Mouse (Mus musculus): ENCODE data around the gene Fanci.
A peak's percentile ranks its signal among the peaks of the same experiment; 100 is the strongest.

Gene Fanci

GRCm38 (mm10) chr7:79391883-79392649 lies at the start of gene Fanci:
TSS of gene Fanci (plus strand) at chr7:79391929.
- DNase-seq (ENCODE audit: low spot score): peak; percentile 95

GRCm38 (mm10) chr7:79345902-79346301 lies 45.8 kb upstream of the Fanci start:
- peak; percentile 28 for DNase-seq (ENCODE audit: low spot score)

GRCm38 (mm10) chr7:79346555-79347075 lies 45.1 kb upstream of the Fanci start:
- no peak for DNase-seq (ENCODE audit: low spot score)

- DNase-seq (ENCODE audit: low spot score): no peak
Observed at GRCm38 (mm10) chr7:79347108-79347813, 44.5 kb upstream of the Fanci start.

- no peak for DNase-seq (ENCODE audit: low spot score)
Observed at GRCm38 (mm10) chr7:79348816-79349215, 42.9 kb upstream of the Fanci start.

- peak; percentile 25 for DNase-seq (ENCODE audit: low spot score)
Observed at GRCm38 (mm10) chr7:79349738-79350386, 41.9 kb upstream of the Fanci start.

GRCm38 (mm10) chr7:79358350-79359182 lies 33.2 kb upstream of the Fanci start:
- DNase-seq (ENCODE audit: low spot score): no peak

GRCm38 (mm10) chr7:79359183-79359435 lies 32.6 kb upstream of the Fanci start:
- no peak for DNase-seq (ENCODE audit: low spot score)

GRCm38 (mm10) chr7:79360056-79360455 lies 31.7 kb upstream of the Fanci start:
- DNase-seq (ENCODE audit: low spot score): no peak

GRCm38 (mm10) chr7:79362208-79362607 lies 29.5 kb upstream of the Fanci start:
- no peak for DNase-seq (ENCODE audit: low spot score)

GRCm38 (mm10) chr7:79362830-79363229 lies 28.9 kb upstream of the Fanci start:
- no peak for DNase-seq (ENCODE audit: low spot score)

- DNase-seq (ENCODE audit: low spot score): no peak
Observed at GRCm38 (mm10) chr7:79363370-79364043, 28.2 kb upstream of the Fanci start.

- DNase-seq (ENCODE audit: low spot score): no peak
Observed at GRCm38 (mm10) chr7:79368664-79369063, 23.1 kb upstream of the Fanci start.

- DNase-seq (ENCODE audit: low spot score): no peak
Observed at GRCm38 (mm10) chr7:79369416-79369815, 22.3 kb upstream of the Fanci start.

- DNase-seq (ENCODE audit: low spot score): peak; percentile 59
Observed at GRCm38 (mm10) chr7:79371321-79371879, 20.3 kb upstream of the Fanci start.

GRCm38 (mm10) chr7:79374017-79374416 lies 17.7 kb upstream of the Fanci start:
- DNase-seq (ENCODE audit: low spot score): no peak

GRCm38 (mm10) chr7:79375594-79375993 lies 16.1 kb upstream of the Fanci start:
- no peak for DNase-seq (ENCODE audit: low spot score)

GRCm38 (mm10) chr7:79376516-79377275 lies 15.0 kb upstream of the Fanci start:
- no peak for DNase-seq (ENCODE audit: low spot score)

GRCm38 (mm10) chr7:79386422-79387133 lies 5.2 kb upstream of the Fanci start, which contains the start of gene Rlbp1:
TSS of gene Rlbp1 (minus strand) at chr7:79387048.
- no peak for DNase-seq (ENCODE audit: low spot score)

- no peak for DNase-seq (ENCODE audit: low spot score)
Observed at GRCm38 (mm10) chr7:79387140-79387539, 4.6 kb upstream of the Fanci start.

Data from spleen, adult 12 weeks (tissue).